Mouse (Mus musculus): Measurements from ENCODE around the gene 1700016K19Rik. TPM values are rescaled to one million over a fixed set of nuclear protein-coding genes. Genes with fewer than 3 reads are reported as not detected.

Gene 1700016K19Rik
- total and polyA plus RNA-seq, 3 experiments: 0.16 TPM; not detected in 2

DNA sequence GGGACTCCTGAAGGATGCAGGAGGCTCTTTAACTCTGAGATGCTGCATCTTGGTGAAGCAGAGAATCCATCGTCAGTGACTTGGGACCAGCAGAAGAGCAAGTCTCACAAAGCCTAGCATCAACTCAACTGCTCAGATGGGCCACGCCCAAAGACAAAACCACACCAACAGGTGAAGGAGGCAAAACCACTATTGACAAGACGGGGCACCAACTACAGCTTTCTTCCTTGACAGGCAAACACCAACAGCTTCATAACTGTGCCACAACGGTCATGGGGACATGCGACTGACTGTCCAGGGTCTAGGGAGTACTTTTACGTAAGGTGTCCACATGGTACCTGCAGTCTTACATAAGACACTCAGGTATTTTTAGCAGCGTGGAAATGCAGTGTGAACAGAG lies 37.9 kb upstream of the 1700016K19Rik start:
- TF ChIP-seq CTCF (IDR thresholded peaks at IDR 0.05; ENCODE audit: low read depth, low read length) (no peak), GATA1 (IDR thresholded peaks at IDR 0.05; ENCODE audit: borderline replicate concordance, low read length) (no peak), GATA2 (IDR thresholded peaks at IDR 0.05; ENCODE audit: borderline replicate concordance, low read depth, low read length) (no peak), POLR2AphosphoS5 (IDR thresholded peaks at IDR 0.05; ENCODE audit: insufficient replicate concordance, low read depth, low read length) (no peak), TAL1 (conservative IDR thresholded peaks at IDR 0.05; ENCODE audit: low read depth, low read length) (no peak)
- Histone ChIP-seq H3K27me3 (ENCODE audit: insufficient read depth, low read length) (peaks cover 37% of the 10 kb centered on the region), H3K36me3 (replicated peaks) (no peaks in the 10 kb centered on the region), H3K4me1 (ENCODE audit: insufficient read depth, low read depth, low read length) (no peaks in the 10 kb centered on the region), H3K9me3 (replicated peaks) (no peaks in the 10 kb centered on the region), H3K4me3 (ENCODE audit: low read depth, low read length) (no peak overlapping the region)
- no peak for ATAC-seq (ENCODE audit: extremely low read depth, insufficient number of reproducible peaks, low FRiP score, poor library complexity, severe bottlenecking)
- DNase-seq (ENCODE audit: low spot score): no peak

- Histone ChIP-seq H3K4me3 (ENCODE audit: low read depth, low read length) (no peak overlapping the region), H3K36me3 (replicated peaks) (no peaks in the 10 kb centered on the region), H3K27me3 (ENCODE audit: insufficient read depth, low read length) (peaks cover 26% of the 10 kb centered on the region), H3K4me1 (ENCODE audit: insufficient read depth, low read depth, low read length) (no peaks in the 10 kb centered on the region), H3K9me3 (replicated peaks) (no peaks in the 10 kb centered on the region)
- ATAC-seq (ENCODE audit: extremely low read depth, insufficient number of reproducible peaks, low FRiP score, poor library complexity, severe bottlenecking) (no peak), DNase-seq (ENCODE audit: low spot score) (no peak)
- no peak for TF ChIP-seq GATA2 (IDR thresholded peaks at IDR 0.05; ENCODE audit: borderline replicate concordance, low read depth, low read length)
- TF ChIP-seq POLR2AphosphoS5 (IDR thresholded peaks at IDR 0.05; ENCODE audit: insufficient replicate concordance, low read depth, low read length): no peak
- TF ChIP-seq TAL1 (conservative IDR thresholded peaks at IDR 0.05; ENCODE audit: low read depth, low read length): no peak
- no peak for TF ChIP-seq GATA1 (IDR thresholded peaks at IDR 0.05; ENCODE audit: borderline replicate concordance, low read length)
- TF ChIP-seq CTCF (IDR thresholded peaks at IDR 0.05; ENCODE audit: low read depth, low read length): no peak
These were observed 35.8 kb upstream of the 1700016K19Rik start for GRCm38 (mm10) chr11:75963730-75964475.

DNA sequence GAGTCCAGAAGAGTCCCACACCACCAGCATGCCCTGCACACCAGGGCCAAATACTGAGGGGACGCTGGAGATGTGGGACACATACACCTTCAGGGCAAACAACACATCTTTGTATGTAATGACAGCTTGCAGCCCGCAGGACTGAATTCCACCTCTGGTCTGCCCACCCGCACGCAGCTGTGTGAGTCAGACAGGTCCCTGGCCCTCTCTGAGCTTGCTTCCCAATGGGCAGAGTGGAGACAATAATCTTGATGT lies 35.3 kb upstream of the 1700016K19Rik start:
- DNase-seq (ENCODE audit: low spot score) (no peak), ATAC-seq (ENCODE audit: extremely low read depth, insufficient number of reproducible peaks, low FRiP score, poor library complexity, severe bottlenecking) (no peak)
- H3K4me1 ChIP-seq (ENCODE audit: insufficient read depth, low read depth, low read length): no peaks in the 10 kb centered on the region
- peaks cover 30% of the 10 kb centered on the region for H3K27me3 ChIP-seq (ENCODE audit: insufficient read depth, low read length)
- H3K9me3 ChIP-seq (replicated peaks): no peaks in the 10 kb centered on the region
- H3K36me3 ChIP-seq (replicated peaks): no peaks in the 10 kb centered on the region
- no peak overlapping the region for H3K4me3 ChIP-seq (ENCODE audit: low read depth, low read length)
- TF ChIP-seq GATA1 (IDR thresholded peaks at IDR 0.05; ENCODE audit: borderline replicate concordance, low read length): no peak
- no peak for TF ChIP-seq POLR2AphosphoS5 (IDR thresholded peaks at IDR 0.05; ENCODE audit: insufficient replicate concordance, low read depth, low read length)
- no peak for TF ChIP-seq TAL1 (conservative IDR thresholded peaks at IDR 0.05; ENCODE audit: low read depth, low read length)
- TF ChIP-seq CTCF (IDR thresholded peaks at IDR 0.05; ENCODE audit: low read depth, low read length): no peak
- no peak for TF ChIP-seq GATA2 (IDR thresholded peaks at IDR 0.05; ENCODE audit: borderline replicate concordance, low read depth, low read length)

- ATAC-seq (ENCODE audit: extremely low read depth, insufficient number of reproducible peaks, low FRiP score, poor library complexity, severe bottlenecking) (no peak), DNase-seq (ENCODE audit: low spot score) (no peak)
- Histone ChIP-seq H3K27me3 (ENCODE audit: insufficient read depth, low read length) (peaks cover 26% of the 10 kb centered on the region), H3K4me1 (ENCODE audit: insufficient read depth, low read depth, low read length) (no peaks in the 10 kb centered on the region), H3K36me3 (replicated peaks) (no peaks in the 10 kb centered on the region), H3K9me3 (replicated peaks) (no peaks in the 10 kb centered on the region), H3K4me3 (ENCODE audit: low read depth, low read length) (no peak overlapping the region)
- TF ChIP-seq CTCF (IDR thresholded peaks at IDR 0.05; ENCODE audit: low read depth, low read length) (no peak), GATA1 (IDR thresholded peaks at IDR 0.05; ENCODE audit: borderline replicate concordance, low read length) (no peak), TAL1 (conservative IDR thresholded peaks at IDR 0.05; ENCODE audit: low read depth, low read length) (no peak), GATA2 (IDR thresholded peaks at IDR 0.05; ENCODE audit: borderline replicate concordance, low read depth, low read length) (no peak), POLR2AphosphoS5 (IDR thresholded peaks at IDR 0.05; ENCODE audit: insufficient replicate concordance, low read depth, low read length) (no peak)
These were observed 33.9 kb upstream of the 1700016K19Rik start for GRCm38 (mm10) chr11:75965674-75966400.

DNA sequence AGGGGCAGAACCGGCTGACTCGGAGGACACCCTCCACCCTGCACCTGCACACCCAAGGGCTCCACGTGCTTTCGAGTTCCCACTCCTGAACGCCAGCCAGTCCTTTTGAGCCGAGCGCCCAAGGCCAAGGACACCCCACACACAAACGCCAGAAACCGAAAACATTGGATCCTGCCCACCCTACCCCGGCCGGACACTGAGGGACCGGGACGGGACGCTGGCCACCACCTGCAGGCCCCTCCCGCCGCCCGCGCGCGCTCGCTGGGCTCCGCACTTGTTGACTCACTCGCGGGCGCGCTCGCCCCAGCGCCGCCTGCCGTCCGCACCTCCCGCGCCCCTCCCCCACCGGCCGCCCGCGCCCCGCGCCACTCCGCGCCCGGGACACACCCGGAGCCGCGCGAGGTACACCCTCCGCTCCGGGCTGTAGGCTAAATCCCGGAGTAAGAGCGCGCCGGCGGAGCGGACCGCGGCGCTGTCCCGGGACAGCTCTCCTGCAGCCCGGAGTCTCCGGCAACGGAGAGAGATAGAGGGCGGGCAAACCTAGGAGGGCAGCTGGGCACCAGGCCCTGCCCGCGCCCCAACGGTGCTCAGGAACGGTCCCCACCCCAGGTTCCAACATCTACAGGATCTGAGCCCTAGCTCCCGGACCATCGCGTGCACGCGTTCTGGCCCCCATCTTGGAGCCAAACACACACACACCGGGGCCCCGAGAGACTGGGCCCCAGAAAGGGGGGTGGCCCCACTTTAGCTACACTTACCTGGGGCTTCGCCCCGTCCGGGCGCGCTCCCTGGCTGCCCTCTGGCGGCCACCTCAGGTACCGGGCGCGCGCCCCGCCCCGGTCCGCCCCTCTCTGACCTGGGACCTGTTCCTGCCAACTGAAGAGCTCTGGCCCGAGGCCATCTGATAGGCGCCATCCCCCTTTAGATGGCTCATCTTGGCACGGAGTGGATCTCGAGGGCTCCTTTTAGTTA lies 33.0 kb upstream of the 1700016K19Rik start:
- no peaks in the 10 kb centered on the region for H3K4me1 ChIP-seq (ENCODE audit: insufficient read depth, low read depth, low read length)
- DNase-seq (ENCODE audit: low spot score) (peak; percentile 22), ATAC-seq (ENCODE audit: extremely low read depth, insufficient number of reproducible peaks, low FRiP score, poor library complexity, severe bottlenecking) (no peak)
- no peak overlapping the region for H3K4me3 ChIP-seq (ENCODE audit: low read depth, low read length)
- TF ChIP-seq CTCF (IDR thresholded peaks at IDR 0.05; ENCODE audit: low read depth, low read length) (no peak), GATA1 (IDR thresholded peaks at IDR 0.05; ENCODE audit: borderline replicate concordance, low read length) (no peak), GATA2 (IDR thresholded peaks at IDR 0.05; ENCODE audit: borderline replicate concordance, low read depth, low read length) (no peak), TAL1 (conservative IDR thresholded peaks at IDR 0.05; ENCODE audit: low read depth, low read length) (no peak), POLR2AphosphoS5 (IDR thresholded peaks at IDR 0.05; ENCODE audit: insufficient replicate concordance, low read depth, low read length) (no peak)
- H3K27me3 ChIP-seq (ENCODE audit: insufficient read depth, low read length): peaks cover 26% of the 10 kb centered on the region
- no peaks in the 10 kb centered on the region for H3K9me3 ChIP-seq (replicated peaks)
- H3K36me3 ChIP-seq (replicated peaks): no peaks in the 10 kb centered on the region
